ENCODE assay signal across 30 mouse cellular contexts in genomic region chr9:60065184-60065583, GRCm38 (mm10).
"Had no signal": no experiment of that assay in that cellular context is flagged by ENCODE, and none has a peak within 500 bp of the region (broad histone marks: within the 10 kb centered on the region; RNA-seq: fewer than 3 reads in every experiment).

No protein-coding gene starts in this region.

- ATAC-seq: liver, embryonic 12.5 days; liver, postnatal 0 days; midbrain, embryonic 13.5 days; midbrain, embryonic 15.5 days; midbrain, embryonic 16.5 days had no signal

- H3K4me1 ChIP-seq: limb, embryonic 12.5 days; limb, embryonic 15.5 days; liver, embryonic 12.5 days; liver, embryonic 13.5 days; liver, embryonic 15.5 days; midbrain, embryonic 10.5 days; midbrain, embryonic 12.5 days; midbrain, embryonic 13.5 days; midbrain, embryonic 15.5 days; neural tube, embryonic 12.5 days had no signal

- H3K36me3 ChIP-seq: limb, embryonic 10.5 days; limb, embryonic 12.5 days; limb, embryonic 13.5 days; limb, embryonic 15.5 days; liver, embryonic 12.5 days; liver, embryonic 13.5 days; liver, embryonic 15.5 days; lung, embryonic 15.5 days; midbrain, embryonic 10.5 days; midbrain, embryonic 12.5 days; midbrain, embryonic 13.5 days; midbrain, embryonic 15.5 days; neural tube, embryonic 12.5 days had no signal

- H3K4me3 ChIP-seq: left cerebral cortex, adult 2 months; limb, embryonic 10.5 days; limb, embryonic 12.5 days; limb, embryonic 13.5 days; limb, embryonic 15.5 days; liver, embryonic 12.5 days; liver, embryonic 13.5 days; liver, embryonic 15.5 days; lung, embryonic 15.5 days; megakaryocyte, embryonic 14.5 days; midbrain, embryonic 10.5 days; midbrain, embryonic 12.5 days; midbrain, embryonic 13.5 days; midbrain, embryonic 15.5 days; myocyte; neural tube, embryonic 12.5 days had no signal

- H3K9me3 ChIP-seq: limb, embryonic 10.5 days; limb, embryonic 12.5 days; limb, embryonic 13.5 days; limb, embryonic 15.5 days; liver, embryonic 12.5 days; liver, embryonic 13.5 days; liver, embryonic 15.5 days; lung, embryonic 15.5 days; megakaryocyte, embryonic 14.5 days; midbrain, embryonic 10.5 days; midbrain, embryonic 12.5 days; midbrain, embryonic 13.5 days; midbrain, embryonic 15.5 days; neural tube, embryonic 12.5 days had no signal

- H3K27ac ChIP-seq: left cerebral cortex, adult 2 months; limb, embryonic 10.5 days; limb, embryonic 12.5 days; limb, embryonic 13.5 days; limb, embryonic 15.5 days; liver, embryonic 12.5 days; liver, embryonic 13.5 days; liver, embryonic 14.5 days; liver, embryonic 15.5 days; lung, embryonic 15.5 days; macrophage; midbrain, embryonic 10.5 days; midbrain, embryonic 12.5 days; midbrain, embryonic 13.5 days; midbrain, embryonic 15.5 days; neural tube, embryonic 12.5 days had no signal

- H3K9ac ChIP-seq: limb, embryonic 12.5 days; limb, embryonic 13.5 days; limb, embryonic 15.5 days; liver, embryonic 12.5 days; liver, embryonic 13.5 days; liver, embryonic 14.5 days; liver, embryonic 15.5 days; liver, postnatal 0 days; lung, embryonic 15.5 days; midbrain, embryonic 12.5 days; midbrain, embryonic 13.5 days; midbrain, embryonic 15.5 days; neural tube, embryonic 12.5 days had no signal

- H3K4me2 ChIP-seq: limb, embryonic 12.5 days; limb, embryonic 13.5 days; limb, embryonic 15.5 days; liver, embryonic 11.5 days; liver, embryonic 12.5 days; liver, embryonic 13.5 days; liver, embryonic 15.5 days; lung, embryonic 15.5 days; midbrain, embryonic 11.5 days; midbrain, embryonic 12.5 days; midbrain, embryonic 13.5 days; midbrain, embryonic 15.5 days; neural tube, embryonic 12.5 days had no signal

- DNase-seq: left cerebral cortex, postnatal 4 days; liver; liver, embryonic 13.5 days; liver, postnatal 0 days; lung, adult 18-20 months; lung, adult 2 months; lung, postnatal 10 days; lung, postnatal 36 days; lung, postnatal 4 days; midbrain, embryonic 14.5 days had no signal

- H3K27me3 ChIP-seq: limb, embryonic 12.5 days; limb, embryonic 13.5 days; limb, embryonic 15.5 days; liver, embryonic 12.5 days; liver, embryonic 13.5 days; liver, embryonic 15.5 days; lung, embryonic 15.5 days; midbrain, embryonic 12.5 days; midbrain, embryonic 13.5 days; midbrain, embryonic 15.5 days; neural tube, embryonic 12.5 days had no signal
